Mouse (Mus musculus): ENCODE measurements around the gene Zdhhc19. TPM values are rescaled to one million over a fixed set of nuclear protein-coding genes. Genes with fewer than 3 reads are reported as not detected.

The Zdhhc19 gene
- polyA plus RNA-seq, 1 experiment from 2014 or later, result 0.26 TPM

DNA sequence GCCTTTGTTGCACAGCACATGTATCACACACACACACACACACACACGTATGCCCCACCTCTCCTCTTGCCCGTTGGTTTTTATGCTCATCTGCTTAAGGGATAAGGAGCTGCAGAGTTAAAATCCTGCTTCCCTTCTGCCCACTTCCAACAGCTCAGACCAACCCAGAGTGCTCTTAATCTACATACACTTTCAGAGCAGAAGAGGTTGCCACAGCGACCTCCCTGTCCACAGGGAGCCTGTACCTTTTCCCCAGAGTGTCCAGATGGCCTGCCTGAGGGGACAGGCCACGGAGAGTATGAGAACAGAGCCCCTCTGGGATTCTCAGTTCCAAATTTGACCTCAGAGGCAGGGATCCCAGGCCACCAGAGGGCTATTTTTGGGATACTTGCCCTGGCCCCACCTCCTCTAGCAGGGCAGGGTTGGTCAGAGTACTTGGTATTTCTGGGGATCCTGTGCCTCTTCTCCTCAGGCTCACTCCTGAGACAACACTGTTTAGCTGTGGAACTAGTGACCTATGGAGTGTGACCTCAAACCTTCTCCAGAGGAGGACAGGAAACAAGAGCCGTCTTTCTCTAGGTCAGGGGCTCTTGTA is 39.2 kb downstream of the Zdhhc19 start:
- Histone ChIP-seq H3K4me1 (ENCODE audit: control insufficient read depth, insufficient read depth, low read length) (0 out of 2 replicates have a peak, but pooled peaks cover 2% of the 10 kb centered on the region), H3K27me3 (ENCODE audit: control insufficient read depth, insufficient read depth, low read depth, low read length) (no peaks in the 10 kb centered on the region), H3K36me3 (ENCODE audit: control insufficient read depth, insufficient read depth, low read length) (no peaks in the 10 kb centered on the region), H3K4me2 (ENCODE audit: low read length) (no peak overlapping the region), H3K4me3 (ENCODE audit: low read depth, low read length) (no peak overlapping the region), H3K27ac (ENCODE audit: low read length) (no peak overlapping the region), H3K9ac (ENCODE audit: low read depth, low read length) (no peak overlapping the region), H3K9me3 (replicated peaks; ENCODE audit: control insufficient read depth, low read length, poor library complexity, severe bottlenecking) (no peaks in the 10 kb centered on the region)
- no peak for ATAC-seq
- 25% methylated on average over 5 of the region's 5 CpGs for WGBS

DNA sequence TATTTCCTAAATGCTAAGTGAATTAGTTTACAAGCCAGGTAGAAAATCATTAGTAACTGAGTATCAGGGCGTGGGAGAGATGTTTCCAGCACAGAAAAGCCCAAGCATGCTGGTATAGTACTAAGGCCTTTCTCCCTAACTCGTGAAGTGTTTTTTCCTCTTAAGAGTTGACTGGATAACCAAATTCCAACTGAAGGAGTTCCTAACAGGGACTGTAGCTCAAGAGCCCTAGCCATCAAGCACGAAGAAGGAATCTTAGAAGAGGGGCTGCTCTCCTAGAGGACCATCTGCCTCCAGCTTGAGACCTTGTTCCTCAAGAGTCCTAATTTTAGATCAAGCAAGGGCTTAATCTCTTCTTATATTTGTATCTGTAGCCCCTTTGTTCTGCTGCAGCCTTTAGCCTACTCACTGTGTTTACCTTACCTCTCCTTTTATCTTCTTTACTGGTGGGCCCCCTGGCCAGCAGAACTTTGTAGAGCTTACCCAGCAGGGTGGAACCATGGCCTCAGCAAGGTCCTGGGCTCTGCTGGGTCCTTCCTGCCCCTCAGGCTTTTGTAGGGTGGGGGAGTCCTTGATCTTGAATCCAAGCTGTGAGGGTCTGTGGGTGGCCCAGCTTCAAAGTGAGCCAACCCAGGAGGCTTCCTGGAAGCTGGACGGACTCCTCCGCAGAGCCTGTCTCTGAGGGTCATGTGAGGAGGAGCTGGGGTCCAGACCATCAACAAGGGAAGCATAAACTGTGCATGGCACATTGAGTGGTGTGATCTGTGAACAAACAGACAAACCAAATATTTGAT is 42.0 kb downstream of the Zdhhc19 start:
- Histone ChIP-seq H3K27ac (ENCODE audit: low read length) (no peak overlapping the region), H3K4me1 (ENCODE audit: control insufficient read depth, insufficient read depth, low read length) (0 out of 2 replicates have a peak, but pooled peaks cover 2% of the 10 kb centered on the region), H3K27me3 (ENCODE audit: control insufficient read depth, insufficient read depth, low read depth, low read length) (no peaks in the 10 kb centered on the region), H3K9ac (ENCODE audit: low read depth, low read length) (no peak overlapping the region), H3K4me3 (ENCODE audit: low read depth, low read length) (no peak overlapping the region), H3K36me3 (ENCODE audit: control insufficient read depth, insufficient read depth, low read length) (no peaks in the 10 kb centered on the region), H3K9me3 (replicated peaks; ENCODE audit: control insufficient read depth, low read length, poor library complexity, severe bottlenecking) (no peaks in the 10 kb centered on the region), H3K4me2 (ENCODE audit: low read length) (no peak overlapping the region)
- no peak for ATAC-seq
- 38% methylated on average over 5 of the region's 5 CpGs for WGBS

DNA sequence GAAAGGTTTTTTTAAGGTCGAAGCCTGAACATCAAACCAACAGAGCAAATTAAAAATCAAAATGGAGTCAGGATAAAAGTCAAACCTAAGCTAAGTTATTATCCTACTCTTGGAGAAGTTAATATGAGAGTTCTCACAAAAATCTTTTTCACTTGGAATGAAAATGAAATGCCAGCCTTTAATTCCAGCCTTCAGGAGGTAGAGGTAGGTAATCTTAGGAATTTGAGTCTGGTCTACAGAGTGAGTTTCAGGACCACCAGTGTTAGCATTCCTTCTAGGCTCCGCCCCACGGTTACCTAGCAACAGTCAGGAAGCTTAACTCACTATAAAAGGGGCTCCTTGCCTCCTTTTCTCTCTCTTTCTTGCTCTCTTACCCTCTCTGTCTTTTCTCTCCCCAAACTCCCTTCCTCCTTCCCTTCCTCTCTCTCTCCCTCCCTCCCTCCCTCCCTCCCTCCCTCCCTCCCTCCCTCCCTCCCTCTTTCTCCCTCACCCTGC is 42.7 kb downstream of the Zdhhc19 start:
- Histone ChIP-seq H3K36me3 (ENCODE audit: control insufficient read depth, insufficient read depth, low read length) (no peaks in the 10 kb centered on the region), H3K27ac (ENCODE audit: low read length) (no peak overlapping the region), H3K9ac (ENCODE audit: low read depth, low read length) (no peak overlapping the region), H3K9me3 (replicated peaks; ENCODE audit: control insufficient read depth, low read length, poor library complexity, severe bottlenecking) (no peaks in the 10 kb centered on the region), H3K4me3 (ENCODE audit: low read depth, low read length) (no peak overlapping the region), H3K4me1 (ENCODE audit: control insufficient read depth, insufficient read depth, low read length) (0 out of 2 replicates have a peak, but pooled peaks cover 2% of the 10 kb centered on the region), H3K27me3 (ENCODE audit: control insufficient read depth, insufficient read depth, low read depth, low read length) (no peaks in the 10 kb centered on the region), H3K4me2 (ENCODE audit: low read length) (no peak overlapping the region)
- no peak for ATAC-seq
- 26% methylated on average over 3 of the region's 3 CpGs for WGBS

DNA sequence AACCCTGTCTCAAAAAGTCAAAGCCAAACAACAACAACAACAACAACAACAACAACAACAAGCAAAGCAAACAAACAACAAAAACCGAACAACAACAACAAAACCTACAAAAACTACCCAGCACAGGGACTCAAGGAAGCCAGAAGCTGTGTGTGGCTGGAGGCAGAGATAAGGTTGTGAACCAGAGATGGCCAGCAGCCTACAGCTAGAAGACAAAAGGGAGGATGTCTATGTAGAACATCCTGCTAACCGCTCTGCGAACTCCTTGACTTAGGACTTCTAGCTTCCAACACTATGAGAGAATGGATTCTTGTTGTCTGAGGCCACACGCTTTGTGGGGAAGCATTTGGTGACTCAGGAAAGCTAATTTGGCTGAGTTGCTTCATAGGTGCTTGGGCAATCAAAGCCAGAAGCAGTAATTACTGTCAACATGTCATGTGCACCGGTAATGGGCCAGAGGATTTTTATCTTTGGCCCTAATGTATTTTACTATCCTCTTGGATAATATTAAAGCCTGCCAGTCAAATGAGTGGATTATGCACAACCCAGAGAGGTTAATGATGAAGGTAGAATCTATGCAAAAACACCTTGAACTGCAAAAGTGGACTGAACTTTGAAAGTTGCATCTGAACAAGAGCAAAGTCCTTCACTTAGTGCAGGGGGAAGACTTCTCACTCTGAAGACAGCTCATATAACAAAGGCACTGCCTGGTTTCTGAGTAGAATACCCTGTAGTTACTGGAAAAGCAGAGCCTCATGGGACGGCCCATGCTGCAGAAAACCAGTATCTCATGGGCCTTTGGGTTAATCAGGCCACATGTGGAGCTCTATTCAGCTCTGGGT is 45.5 kb downstream of the Zdhhc19 start:
- Histone ChIP-seq H3K27me3 (ENCODE audit: control insufficient read depth, insufficient read depth, low read depth, low read length) (no peaks in the 10 kb centered on the region), H3K4me1 (ENCODE audit: control insufficient read depth, insufficient read depth, low read length) (0 out of 2 replicates have a peak, but pooled peaks cover 2% of the 10 kb centered on the region), H3K27ac (ENCODE audit: low read length) (no peak overlapping the region), H3K9me3 (replicated peaks; ENCODE audit: control insufficient read depth, low read length, poor library complexity, severe bottlenecking) (no peaks in the 10 kb centered on the region), H3K36me3 (ENCODE audit: control insufficient read depth, insufficient read depth, low read length) (no peaks in the 10 kb centered on the region), H3K4me2 (ENCODE audit: low read length) (no peak overlapping the region), H3K9ac (ENCODE audit: low read depth, low read length) (no peak overlapping the region), H3K4me3 (ENCODE audit: low read depth, low read length) (no peak overlapping the region)
- ATAC-seq, result no peak
- 91% methylated on average over 6 of the region's 6 CpGs for WGBS

DNA sequence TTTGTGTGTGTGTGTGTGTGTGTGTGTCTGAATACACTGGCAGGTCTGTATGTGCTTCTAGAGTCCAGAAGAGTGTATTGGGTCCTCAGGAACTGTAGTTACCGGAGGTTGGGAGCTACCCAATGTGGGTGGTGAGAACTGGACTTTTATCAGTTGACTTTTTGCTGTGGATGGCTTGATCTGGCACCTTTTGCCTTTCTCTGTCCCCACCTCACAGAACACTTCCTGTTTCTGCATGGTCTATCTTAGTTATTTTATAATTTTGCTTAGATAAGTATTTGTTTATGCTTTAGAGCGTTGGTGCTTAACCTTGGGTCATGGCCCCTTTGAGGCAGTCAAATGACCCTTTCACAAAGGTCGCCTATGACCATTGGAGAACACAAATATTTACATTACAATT is 47.4 kb downstream of the Zdhhc19 start:
- H3K27ac ChIP-seq (ENCODE audit: low read length), result no peak overlapping the region
- H3K9ac ChIP-seq (ENCODE audit: low read depth, low read length), result no peak overlapping the region
- H3K4me3 ChIP-seq (ENCODE audit: low read depth, low read length), result no peak overlapping the region
- WGBS, result 84% methylated on average over 3 of the region's 3 CpGs
- no peaks in the 10 kb centered on the region for H3K27me3 ChIP-seq (ENCODE audit: control insufficient read depth, insufficient read depth, low read depth, low read length)
- no peak for ATAC-seq
- no peaks in the 10 kb centered on the region for H3K9me3 ChIP-seq (replicated peaks; ENCODE audit: control insufficient read depth, low read length, poor library complexity, severe bottlenecking)
- no peak overlapping the region for H3K4me2 ChIP-seq (ENCODE audit: low read length)
- no peaks in the 10 kb centered on the region for H3K36me3 ChIP-seq (ENCODE audit: control insufficient read depth, insufficient read depth, low read length)
- 0 out of 2 replicates have a peak, but pooled peaks cover 2% of the 10 kb centered on the region for H3K4me1 ChIP-seq (ENCODE audit: control insufficient read depth, insufficient read depth, low read length)

DNA sequence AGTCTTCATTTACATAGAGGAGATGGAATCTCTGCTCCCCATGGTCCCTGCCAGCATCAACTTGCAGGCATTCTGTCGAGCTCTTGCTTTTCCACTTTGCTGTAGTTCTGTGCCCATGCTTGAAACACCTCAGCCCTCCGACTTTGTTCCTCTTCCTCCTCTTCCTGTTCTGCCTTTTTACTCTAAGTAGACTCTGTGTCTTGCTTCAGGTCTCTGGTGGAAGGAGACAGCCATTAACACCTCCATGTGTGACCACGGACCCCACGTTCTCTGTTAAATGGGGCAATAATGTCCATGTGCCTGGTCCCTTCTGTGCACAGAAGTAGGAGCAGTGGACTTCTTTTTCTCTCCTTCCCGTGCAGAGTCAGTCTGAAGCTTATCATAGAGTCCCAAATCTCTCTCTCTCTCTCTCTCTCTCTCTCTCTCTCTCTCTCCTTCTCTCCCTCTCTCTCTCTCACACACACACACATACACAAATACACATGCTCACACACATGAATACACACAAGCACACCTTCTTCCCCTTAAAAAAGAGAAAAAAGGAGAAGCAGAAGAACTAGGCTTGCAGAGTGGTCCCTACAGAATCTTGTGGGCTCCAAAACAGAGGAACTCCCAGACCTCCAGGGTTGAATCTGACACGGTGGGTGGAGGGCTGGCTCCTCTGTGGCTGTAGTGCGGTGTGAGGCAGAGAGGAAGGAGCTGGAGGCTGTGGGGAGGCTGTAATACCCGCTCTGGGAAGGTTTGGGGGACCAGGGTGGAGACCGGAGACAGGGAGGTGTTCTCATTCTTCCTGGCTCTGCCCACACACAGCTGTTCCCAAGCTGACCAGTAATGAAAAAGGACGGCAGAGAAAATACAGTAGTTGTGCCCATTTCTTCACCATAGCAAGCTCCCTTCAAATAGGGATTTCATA is 51.3 kb downstream of the Zdhhc19 start:
- no peak for ATAC-seq
- H3K27me3 ChIP-seq (ENCODE audit: control insufficient read depth, insufficient read depth, low read depth, low read length), result no peaks in the 10 kb centered on the region
- 73% methylated on average over 10 of the region's 10 CpGs for WGBS
- no peak overlapping the region for H3K9ac ChIP-seq (ENCODE audit: low read depth, low read length)
- no peaks in the 10 kb centered on the region for H3K9me3 ChIP-seq (replicated peaks; ENCODE audit: control insufficient read depth, low read length, poor library complexity, severe bottlenecking)
- H3K4me2 ChIP-seq (ENCODE audit: low read length), result no peak overlapping the region
- H3K27ac ChIP-seq (ENCODE audit: low read length), result no peak overlapping the region
- H3K4me3 ChIP-seq (ENCODE audit: low read depth, low read length), result no peak overlapping the region
- H3K36me3 ChIP-seq (ENCODE audit: control insufficient read depth, insufficient read depth, low read length), result no peaks in the 10 kb centered on the region
- no peaks in the 10 kb centered on the region for H3K4me1 ChIP-seq (ENCODE audit: control insufficient read depth, insufficient read depth, low read length)

GRCm38 (mm10) chr16:32550084-32550483 is 54.0 kb downstream of the Zdhhc19 start:
- H3K4me2 ChIP-seq (ENCODE audit: low read length), result no peak overlapping the region
- WGBS, result 94% methylated on average over 4 of the region's 4 CpGs
- H3K27ac ChIP-seq (ENCODE audit: low read length), result no peak overlapping the region
- no peak overlapping the region for H3K4me3 ChIP-seq (ENCODE audit: low read depth, low read length)
- no peaks in the 10 kb centered on the region for H3K27me3 ChIP-seq (ENCODE audit: control insufficient read depth, insufficient read depth, low read depth, low read length)
- H3K9ac ChIP-seq (ENCODE audit: low read depth, low read length), result no peak overlapping the region
- H3K4me1 ChIP-seq (ENCODE audit: control insufficient read depth, insufficient read depth, low read length), result no peaks in the 10 kb centered on the region
- no peak for ATAC-seq
- H3K36me3 ChIP-seq (ENCODE audit: control insufficient read depth, insufficient read depth, low read length), result no peaks in the 10 kb centered on the region
- H3K9me3 ChIP-seq (replicated peaks; ENCODE audit: control insufficient read depth, low read length, poor library complexity, severe bottlenecking), result no peaks in the 10 kb centered on the region

GRCm38 (mm10) chr16:32550487-32550886 is 54.4 kb downstream of the Zdhhc19 start:
- WGBS, result 84% methylated on average over 5 of the region's 5 CpGs
- H3K27me3 ChIP-seq (ENCODE audit: control insufficient read depth, insufficient read depth, low read depth, low read length), result no peaks in the 10 kb centered on the region
- H3K9me3 ChIP-seq (replicated peaks; ENCODE audit: control insufficient read depth, low read length, poor library complexity, severe bottlenecking), result no peaks in the 10 kb centered on the region
- no peak for ATAC-seq
- H3K36me3 ChIP-seq (ENCODE audit: control insufficient read depth, insufficient read depth, low read length), result no peaks in the 10 kb centered on the region
- no peak overlapping the region for H3K4me2 ChIP-seq (ENCODE audit: low read length)
- H3K4me1 ChIP-seq (ENCODE audit: control insufficient read depth, insufficient read depth, low read length), result no peaks in the 10 kb centered on the region
- H3K27ac ChIP-seq (ENCODE audit: low read length), result no peak overlapping the region
- H3K9ac ChIP-seq (ENCODE audit: low read depth, low read length), result no peak overlapping the region
- no peak overlapping the region for H3K4me3 ChIP-seq (ENCODE audit: low read depth, low read length)
